Mouse (Mus musculus) 3T3-L1 (cell line): ENCODE results near the gene Il1r1.

Experiments used
- DNase-seq: peaks from one replicate; pipeline ENCODE4 v3.0.0-alpha.2; 2015; ENCODE audit warnings: low read depth, low spot score

The Il1r1 gene

DNA sequence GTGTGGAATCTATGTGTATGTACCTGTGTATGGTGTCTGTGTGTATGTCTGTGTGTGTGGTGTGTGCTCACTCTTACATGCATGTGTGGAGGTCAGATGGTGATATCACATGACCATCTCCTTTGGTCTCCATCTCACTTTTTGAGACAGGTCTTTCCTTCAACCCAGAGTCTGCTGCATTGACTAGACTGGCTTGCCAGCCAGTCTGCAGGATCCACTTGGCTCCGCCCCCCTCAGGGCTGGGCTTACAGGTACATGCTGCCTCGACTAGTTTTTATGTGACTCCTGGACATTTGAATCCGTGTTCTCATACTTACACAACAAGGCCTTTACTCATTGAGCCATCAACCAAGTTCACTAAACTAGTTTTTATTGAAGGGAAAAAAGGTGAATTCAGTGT lies 6.2 kb downstream of the Il1r1 start:
- no peak for DNase-seq

DNA sequence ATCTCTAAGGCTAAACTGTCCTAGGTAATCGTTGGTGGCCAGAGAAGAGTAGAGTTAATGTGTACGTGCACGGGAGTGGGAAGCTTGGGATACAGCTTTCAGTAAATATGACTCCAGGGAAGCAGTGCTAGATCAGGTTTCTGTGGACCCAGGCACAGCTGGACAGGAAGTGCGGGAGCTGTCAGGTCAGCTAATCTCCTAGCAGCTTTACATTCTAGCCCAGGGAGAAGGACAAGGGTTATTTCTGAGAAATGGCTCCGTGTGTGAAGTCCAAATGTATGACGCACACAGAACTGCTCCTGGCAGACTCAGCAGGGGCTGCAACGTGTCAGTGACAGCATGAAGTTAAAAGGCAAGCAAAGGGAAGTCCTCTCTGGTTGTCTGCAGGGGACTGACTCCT lies 8.3 kb downstream of the Il1r1 start:
- DNase-seq = peak; percentile 87

DNA sequence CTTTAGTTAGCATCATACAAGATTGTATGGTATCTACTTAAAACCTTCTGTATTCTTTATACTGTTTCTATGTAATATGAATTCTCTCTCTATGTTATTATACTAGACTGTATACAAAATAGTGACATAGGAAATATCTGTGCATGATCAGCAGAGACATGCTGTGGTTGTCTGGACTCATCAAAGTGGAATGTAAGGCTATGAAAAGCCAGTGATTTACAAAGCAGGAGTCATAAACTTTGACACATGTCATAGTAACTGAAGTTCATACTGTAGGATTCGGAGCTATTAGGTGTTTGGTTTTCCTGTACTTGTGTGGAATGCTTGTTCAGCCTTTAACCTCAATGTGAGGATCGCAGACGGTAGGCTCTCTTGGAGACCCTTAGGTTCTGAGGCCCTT lies 8.7 kb downstream of the Il1r1 start:
- peak; percentile 81 for DNase-seq

DNA sequence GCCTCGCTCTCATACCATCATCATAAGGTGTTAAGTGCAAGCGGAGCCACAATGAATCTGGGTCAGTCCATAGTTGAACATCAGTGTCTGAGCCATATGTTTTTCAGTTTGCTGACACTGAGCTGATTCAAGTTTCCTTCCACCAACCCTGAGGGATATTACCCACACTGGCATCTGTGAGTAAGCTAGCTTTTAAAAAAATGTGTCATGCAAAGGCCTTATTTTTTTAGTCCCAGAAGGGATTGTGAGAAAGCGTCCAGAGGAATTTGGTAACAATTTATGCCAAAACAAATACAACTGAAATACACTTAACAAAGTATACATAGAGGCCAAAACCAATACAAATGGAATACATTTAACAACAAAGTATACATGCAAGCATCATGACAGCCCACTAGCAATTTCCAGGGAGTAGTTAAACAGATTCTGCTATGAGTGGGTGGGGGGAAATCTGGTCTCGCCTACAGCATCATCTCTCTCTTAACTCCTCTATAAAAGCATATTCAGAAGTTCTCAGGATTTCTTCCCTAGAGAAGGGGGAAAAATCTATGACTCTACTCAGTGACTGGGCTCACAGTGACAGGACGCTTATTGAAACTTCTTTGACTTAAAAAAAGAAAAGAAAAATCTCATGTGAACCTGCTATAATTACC lies 10.8 kb downstream of the Il1r1 start:
- DNase-seq = peak; percentile 89

DNA sequence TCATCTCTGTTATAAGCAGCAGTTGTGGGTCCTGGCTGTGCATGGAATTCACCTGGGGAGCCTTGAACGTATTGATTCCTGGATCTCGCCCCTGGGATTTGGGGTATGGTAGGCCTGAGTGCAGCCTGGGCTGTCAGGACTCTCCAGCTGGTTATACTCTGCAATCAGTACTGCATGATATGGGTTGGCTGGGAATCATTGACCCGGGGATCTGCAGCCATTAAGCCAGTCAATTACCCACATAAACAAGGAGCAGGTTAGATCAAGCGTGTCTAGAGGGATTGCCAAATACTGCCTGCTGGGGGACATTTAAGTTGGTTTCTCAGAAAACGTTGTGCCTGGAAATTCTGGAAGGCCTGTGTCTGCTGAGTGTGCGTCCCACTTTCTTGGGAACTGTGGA lies 11.8 kb downstream of the Il1r1 start:
- DNase-seq = no peak

DNA sequence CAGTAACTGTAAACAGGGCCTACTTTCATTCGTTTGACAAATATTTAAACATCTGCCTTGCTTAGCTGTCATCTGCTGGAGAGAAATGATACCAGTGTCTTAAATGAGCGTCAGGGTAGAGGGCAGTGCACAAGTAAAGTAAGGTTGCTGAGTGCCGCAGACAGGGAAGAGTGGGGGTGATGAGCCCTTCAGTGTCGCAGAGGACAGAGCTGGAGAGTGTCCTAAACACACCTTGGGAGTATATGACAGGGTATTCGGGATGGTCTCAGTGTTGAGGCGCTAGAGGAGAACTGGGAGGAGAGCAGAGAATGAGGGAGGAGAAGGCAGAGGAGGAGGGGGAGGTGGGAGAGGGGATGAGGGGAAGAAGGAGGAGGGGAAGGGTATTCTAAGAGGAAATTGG lies 12.2 kb downstream of the Il1r1 start:
- DNase-seq = no peak

DNA sequence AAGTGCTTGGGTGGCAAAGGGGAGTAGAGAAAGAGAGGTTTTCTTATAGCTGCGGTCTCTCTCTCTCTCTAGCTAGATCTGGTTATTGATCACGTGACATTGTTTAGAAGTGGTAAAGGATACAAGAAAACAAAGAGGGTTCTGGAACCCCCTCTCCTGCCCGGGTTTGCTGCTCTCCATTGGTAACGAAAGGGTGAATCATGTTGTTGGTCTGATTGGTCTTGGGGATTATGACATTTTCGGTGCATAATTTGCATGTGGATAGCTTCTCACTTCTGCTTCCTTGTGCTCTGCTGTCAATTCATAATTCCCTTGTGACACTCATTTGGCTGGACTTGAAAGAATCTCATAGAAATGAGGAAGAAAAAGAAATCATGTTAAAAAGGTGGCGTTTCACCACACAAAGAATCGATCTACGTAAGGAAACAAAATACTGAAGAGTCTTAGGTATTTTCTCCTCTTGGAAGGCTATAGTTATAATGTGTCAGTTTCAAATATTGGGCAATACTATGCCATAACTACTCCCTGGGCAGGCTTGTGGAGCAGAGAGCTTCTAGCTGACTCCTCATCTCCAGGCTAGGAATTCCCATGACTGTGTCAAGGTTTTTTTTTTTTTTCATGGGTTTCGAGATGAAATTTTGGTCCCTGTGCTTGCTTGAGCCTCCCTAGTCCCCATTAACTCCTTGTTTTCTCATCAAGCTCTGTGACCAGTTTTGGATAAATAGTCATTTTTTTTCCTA lies 15.6 kb downstream of the Il1r1 start:
- DNase-seq = no peak

DNA sequence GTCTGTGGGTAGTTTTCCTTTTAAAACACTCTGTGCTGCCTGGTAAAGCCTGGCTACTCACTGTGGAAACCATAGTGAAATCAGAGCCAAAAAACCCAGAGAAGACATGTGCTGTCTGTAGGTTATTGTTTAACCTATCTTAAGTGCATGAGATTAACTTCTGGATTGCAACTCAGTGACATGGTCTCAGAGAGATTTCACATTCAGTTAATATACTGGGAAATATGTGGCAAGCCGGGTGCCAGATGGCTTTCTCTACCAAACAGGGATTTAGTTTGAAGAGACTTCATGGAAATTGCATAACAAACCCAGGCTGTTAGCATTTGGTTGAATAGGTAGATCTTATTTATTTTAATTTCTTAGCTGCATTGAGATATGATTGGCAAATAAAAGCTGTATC lies 17.8 kb downstream of the Il1r1 start:
- DNase-seq = no peak

DNA sequence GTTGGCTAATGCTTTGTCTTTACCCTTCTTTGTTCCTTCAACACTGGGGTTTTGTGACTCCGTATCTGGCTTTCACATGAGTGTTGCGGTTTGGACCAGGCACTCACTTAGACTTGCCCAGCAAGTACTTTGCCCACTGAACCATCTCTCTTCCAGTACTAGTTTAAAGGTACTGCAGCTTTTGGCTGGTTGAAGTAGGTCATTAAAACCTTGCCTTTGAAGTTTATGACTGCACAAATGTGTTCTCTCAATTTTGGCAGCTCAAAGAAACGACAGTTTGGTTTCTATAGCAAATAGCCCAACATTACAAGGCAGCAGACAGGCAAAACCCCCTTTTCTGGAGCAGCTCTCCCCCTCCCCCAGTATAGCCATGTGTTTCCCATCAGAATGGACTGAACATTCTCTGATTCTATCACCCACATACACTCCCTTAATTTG lies 18.7 kb downstream of the Il1r1 start:
- DNase-seq = no peak

DNA sequence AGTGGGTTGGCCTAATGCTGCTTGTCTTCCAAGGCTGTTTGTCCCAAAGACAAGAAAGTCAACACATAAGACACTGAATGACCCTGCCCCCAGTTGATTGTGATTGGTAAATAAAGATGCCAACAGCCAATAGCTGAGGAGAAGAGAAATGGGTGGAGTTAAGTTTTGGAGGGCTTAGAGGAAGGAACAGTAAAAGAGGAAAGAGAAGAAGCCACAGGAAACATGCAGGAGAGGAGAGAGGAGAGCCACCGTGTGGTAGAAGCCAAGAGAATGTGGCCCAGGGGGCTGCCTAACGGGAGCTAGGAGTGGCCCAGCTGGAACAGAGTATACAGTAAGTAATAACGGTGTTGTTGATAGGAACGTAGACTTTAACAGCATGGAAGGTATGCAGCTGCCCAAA lies 25.5 kb downstream of the Il1r1 start:
- DNase-seq = no peak

DNA sequence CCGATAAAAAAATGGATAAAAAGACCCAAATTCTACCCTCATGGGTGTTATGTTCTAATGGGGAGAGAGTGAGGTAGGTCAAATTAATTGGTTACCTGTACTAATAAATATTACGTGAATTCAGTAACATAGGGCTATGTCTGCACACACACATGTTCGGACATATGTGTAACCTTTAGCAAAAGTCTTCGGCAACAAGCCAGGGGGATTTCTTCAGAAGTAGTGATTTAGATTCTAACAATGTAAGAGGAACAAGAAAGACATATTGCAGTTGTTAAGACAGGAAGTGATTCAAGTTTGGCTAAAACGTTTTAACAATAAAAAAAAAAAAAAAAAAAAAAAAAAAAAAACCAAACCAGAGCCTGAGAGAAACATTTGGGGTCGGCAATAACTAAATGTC lies 27.6 kb downstream of the Il1r1 start:
- no peak for DNase-seq

DNA sequence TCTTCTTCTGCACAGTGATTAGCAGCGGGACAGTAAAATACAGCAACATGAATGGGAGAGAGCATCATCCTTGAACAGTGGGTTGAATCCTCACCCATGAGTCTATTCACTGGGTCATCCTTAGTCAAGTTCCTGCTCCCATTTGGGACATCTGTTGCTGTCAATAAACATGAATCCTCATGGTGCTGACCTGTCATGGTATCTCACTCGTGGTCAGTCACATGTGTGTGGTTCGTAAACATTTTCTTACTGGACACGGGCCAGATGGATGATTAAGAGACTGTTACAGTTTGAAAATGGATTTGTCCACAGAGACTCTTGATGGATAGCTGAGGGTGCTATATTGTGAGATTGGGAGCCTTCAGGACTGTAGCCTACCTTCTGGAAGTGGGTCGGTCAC lies 29.1 kb downstream of the Il1r1 start:
- DNase-seq = peak; percentile 72

DNA sequence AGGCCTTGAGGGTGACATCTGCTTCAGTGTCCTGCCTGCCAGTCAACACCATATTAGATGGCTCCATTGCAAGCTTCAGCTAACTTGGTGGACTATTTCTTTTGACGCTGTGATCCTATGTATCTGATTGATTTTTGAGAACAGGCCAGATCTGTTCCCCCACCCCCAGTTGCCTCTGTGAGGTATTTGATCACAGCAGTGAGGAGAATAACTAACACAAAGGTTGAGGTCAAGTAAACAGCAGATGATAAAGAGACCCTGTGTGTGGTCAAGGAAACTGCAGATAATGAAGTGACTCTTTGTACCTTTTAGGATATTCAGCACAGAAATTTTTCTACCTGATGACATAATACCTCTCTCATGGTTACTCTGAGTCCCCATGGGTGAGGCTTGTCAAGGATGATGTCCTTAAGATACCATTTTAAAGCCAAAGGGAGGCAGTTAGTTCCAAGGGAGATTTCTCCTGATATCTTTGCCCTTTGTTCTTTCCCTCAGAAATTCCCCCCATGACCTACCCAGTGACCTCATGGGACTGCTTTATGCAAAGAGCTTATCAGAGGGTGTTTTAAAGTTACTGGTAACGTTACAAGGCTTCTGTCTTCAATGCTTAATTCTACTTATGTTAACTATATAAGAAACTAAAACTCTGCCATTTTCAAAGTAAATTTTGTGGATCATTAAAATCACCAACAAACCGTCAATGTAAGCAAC lies 29.6 kb downstream of the Il1r1 start:
- DNase-seq = no peak

DNA sequence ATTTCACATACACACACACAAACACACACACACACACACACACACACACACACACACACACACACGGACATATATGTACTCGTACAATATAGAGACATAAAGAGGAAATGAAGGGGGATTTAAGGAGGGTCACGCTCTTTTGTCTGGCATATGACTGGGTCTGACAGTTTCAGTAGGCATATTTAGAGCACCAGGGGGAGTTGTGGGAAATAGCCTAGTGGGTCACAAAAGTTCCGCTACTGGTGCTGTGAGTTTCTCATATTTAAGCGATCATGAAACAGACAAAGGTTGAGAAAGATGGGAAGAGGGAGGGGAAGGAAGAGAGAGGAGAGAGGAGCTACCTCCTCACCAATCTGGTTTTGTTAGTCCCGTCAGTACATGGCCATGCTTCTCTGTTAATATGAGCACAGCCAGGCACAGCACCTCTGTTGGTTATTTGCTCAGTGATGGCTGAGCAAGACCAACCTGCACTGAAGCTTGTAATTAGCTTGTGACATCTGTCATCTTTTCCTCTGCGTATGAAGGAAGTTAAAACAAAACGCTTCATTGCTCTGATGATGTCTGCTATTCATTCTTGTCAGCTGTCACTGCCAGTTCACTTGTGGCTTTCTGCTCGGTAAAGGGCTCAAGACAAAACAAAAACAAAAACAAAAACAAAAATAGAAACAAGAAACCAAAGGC lies 37.7 kb downstream of the Il1r1 start:
- no peak for DNase-seq

DNA sequence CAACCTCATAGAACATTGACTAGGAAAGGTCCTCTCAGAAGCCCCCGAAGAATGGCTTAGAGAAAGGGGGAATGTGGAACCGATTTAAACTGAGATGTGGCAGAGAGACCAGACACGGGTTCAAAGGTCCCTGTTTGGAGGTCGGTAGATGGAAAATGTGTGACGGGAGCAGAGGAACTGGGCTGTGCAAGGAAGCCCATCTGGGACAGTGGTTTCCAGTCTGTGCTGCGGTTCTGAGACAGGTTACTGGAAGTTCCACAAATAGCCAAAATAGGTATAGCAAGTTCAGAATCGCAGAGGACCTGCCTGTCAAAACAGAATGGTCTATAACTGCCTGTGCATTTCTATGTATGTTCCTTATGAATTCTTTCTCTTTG lies 38.2 kb downstream of the Il1r1 start:
- no peak for DNase-seq

DNA sequence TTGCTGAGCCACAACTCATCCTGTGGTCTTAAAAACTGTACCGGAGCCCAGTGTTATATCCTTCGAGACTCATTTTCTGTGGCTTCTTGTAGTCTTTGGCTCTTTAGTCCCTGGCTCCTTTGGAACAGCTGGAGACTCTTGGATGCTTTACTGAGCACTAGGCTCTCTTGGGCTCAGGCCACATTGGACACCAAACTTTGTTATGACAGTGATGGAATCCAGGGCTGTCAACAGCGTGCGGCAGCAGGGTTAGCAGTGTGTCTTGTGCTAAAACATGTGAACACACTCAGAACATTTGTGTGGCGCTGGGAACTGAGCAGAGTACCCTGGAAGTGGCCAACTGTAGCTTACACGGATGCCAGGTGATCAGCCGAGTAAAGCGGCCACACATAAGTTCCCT lies 38.8 kb downstream of the Il1r1 start:
- no peak for DNase-seq

DNA sequence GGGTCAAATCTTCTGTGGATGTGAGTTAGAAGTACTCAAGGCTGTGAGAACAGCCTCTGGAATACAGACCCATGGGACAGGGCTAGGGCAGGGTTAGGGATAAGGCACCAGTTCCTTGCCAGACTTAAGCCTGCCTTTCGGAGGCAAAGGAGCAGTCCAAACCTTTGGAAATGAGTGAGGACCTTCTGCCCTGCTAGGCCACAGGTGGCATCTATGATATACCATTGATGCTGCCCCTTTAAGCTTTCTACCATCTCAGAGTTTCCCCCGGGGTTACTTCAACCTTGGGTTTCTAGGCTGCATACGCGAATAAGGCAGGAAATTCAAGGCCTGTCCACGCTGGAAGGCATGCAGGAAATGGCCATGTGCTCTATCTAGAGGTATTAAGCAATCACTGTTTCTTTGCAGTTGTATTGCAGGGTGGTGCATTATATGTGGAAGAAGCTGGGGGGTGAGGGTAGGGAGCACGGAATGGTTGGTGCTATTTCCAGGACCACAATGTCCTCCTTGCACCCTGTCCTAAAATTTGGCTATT lies 40.5 kb downstream of the Il1r1 start:
- DNase-seq = no peak

DNA sequence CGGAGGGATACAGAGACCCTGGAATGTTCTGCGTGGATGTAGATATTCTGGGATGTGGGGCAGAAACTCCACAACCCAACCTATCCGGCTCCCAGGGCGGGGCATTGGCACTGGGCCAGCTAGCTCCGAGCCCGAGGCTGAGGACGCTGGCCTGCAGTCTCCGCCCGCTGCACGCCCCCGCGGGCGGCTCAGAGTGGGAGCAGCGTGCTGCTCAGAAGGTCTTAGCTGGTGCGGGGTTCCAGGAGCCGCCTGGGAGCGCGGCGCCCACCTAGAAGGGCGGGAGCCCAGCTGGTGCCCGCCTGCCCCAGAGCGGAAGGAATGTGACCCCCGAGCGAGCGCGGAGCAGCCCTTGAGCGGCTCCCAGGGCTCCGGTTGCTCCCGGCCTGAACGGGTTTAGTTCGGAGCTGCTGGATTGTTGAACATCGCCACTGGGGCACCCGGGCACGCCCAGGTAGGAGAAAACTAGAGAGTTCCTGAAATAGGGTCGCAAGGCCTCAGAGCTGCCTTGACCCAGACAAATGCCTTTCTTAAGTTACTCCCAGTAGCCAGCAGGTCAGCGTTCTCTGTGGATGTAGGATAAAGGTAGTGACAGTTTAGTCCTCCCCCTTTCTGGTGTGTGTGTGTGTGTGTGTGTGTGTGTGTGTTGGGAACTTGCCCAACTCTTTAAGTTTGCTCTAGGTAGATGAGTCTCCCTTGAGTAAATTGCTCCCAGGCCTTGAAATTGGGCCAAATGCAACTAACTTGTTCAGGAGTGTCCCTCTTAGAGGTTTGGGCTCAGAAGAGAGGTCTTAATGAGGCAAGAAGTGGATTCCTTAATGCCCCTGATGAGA lies 41.8 kb downstream of the Il1r1 start:
- DNase-seq = peak; percentile 84

DNA sequence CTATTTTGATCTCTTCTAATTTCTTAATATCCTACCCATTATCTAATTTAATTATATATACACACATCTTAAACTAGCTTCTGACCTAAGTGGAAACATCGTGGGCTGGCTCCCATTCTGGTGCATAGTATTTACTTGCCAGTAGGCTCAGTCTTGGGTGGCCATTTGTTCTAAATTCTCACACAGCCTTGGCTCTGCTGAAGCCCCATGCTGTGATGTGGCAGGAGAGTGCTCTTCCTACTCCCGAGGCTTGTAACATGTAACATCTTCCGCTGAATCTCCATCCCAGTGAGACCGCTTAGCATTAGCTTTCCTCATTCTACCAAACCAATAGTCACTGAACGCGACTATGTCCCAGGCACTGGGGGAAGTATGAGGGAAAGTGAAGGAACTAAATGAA lies 43.0 kb downstream of the Il1r1 start:
- no peak for DNase-seq

DNA sequence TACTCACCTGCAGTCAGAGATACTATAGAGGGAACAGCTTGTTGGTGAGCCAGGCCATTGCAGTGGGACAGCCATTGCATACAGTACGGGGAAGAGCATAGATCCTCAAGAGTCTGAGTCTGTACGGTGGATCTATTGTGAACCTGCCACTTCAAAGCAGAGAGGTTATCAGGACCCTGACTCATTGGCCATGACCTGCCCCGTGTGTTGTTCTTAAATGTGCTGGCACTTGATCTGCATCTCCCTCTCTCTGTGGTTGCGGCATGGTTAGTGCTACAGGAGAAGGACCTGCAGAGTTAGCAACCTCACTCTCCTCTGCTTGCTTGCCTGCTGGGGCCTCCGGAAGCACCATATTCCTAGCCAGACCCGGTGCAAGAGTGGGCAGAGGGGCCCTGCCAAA lies 43.7 kb downstream of the Il1r1 start:
- DNase-seq = no peak

DNA sequence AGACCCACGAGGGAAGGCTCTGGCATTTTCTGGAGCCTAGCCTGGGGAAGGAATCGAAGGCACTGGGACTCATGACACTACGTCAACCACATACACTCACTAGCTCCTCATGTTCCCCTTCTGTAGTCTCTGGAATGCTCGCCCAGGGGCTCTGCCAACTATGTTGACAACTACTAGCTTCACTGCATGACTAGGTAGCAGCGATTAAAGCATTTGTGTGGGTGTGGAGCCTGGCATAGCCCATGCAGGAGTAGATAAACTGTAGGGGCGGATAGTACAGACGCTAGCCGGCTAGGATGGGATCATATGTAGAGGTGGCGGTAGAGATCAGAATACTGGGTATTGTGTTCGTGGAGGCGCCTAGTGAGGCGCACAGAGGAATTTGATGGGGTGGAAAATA lies 45.5 kb downstream of the Il1r1 start:
- peak; percentile 54 for DNase-seq
